Mouse (Mus musculus) CH12.LX (cell line): ENCODE measurements at regions not wholly inside any gene's neighbourhood (a gene's known extent, or its start where the extent isn't known, plus 50 kb on each side); places are given as distances from the start of the nearest gene placed in this dataset.

Experiments
- DNase-seq: peaks from one replicate; pipeline ENCODE4 v3.0.0-alpha.2; 2013; ENCODE audit errors: extremely low read depth
- H3K27ac ChIP-seq: 2 replicates; pipeline ENCODE4 v1.5.1; 2012; ENCODE audit warnings: low read depth, mild to moderate bottlenecking, control low read depth, moderate library complexity; ENCODE audit not compliant: insufficient read depth
- H3K27me3 ChIP-seq: replicated peaks from 2 replicates; pipeline ENCODE3; 2012; ENCODE audit warnings: inconsistent platforms
- H3K36me3 ChIP-seq, 2 experiments: replicated peaks in 1 of 2; 2 replicates each; pipeline versions ENCODE3 to v1.6.1; 2012; ENCODE audit warnings: inconsistent platforms in 1 of 2, low read length in 1 of 2, mild to moderate bottlenecking in 1 of 2, mixed read lengths in 1 of 2, moderate library complexity in 1 of 2; ENCODE audit not compliant: control insufficient read depth in 1 of 2, insufficient read depth in 1 of 2
- H3K4me1 ChIP-seq, 2 experiments: 2 replicates each; pipeline ENCODE4 v1.6.1; 2012; ENCODE audit warnings: inconsistent platforms in 1 of 2, moderate library complexity in 1 of 2; ENCODE audit not compliant: insufficient read depth in 2 of 2, control insufficient read depth in 1 of 2
- H3K4me2 ChIP-seq: 2 replicates; pipeline ENCODE4 v1.6.1; 2012; ENCODE audit warnings: low read depth, mild to moderate bottlenecking, control low read depth; ENCODE audit not compliant: poor library complexity, insufficient read depth, severe bottlenecking
- H3K4me3 ChIP-seq, 3 experiments: fragments of 150-350 bp in 1 of 3; sonication (generic) in 1 of 3; replicated peaks in 1 of 3; 2 replicates each; pipeline versions ENCODE3 to v1.5.1; 2011 to 2012; ENCODE audit warnings: low read depth in 2 of 3, low read length in 2 of 3, mild to moderate bottlenecking in 2 of 3, moderate library complexity in 2 of 3, control low read depth in 1 of 3, improper control_type of control experiment in 1 of 3, inconsistent platforms in 1 of 3, mixed read lengths in 1 of 3; ENCODE audit not compliant: poor library complexity in 1 of 3
- H3K79me2 ChIP-seq: replicated peaks from 2 replicates; pipeline ENCODE4 v1.6.1; 2012; ENCODE audit warnings: mild to moderate bottlenecking, moderate library complexity; ENCODE audit not compliant: control insufficient read depth, poor library complexity, insufficient read depth, severe bottlenecking; ENCODE audit errors: extremely low read depth
- H3K9ac ChIP-seq: 2 replicates; pipeline ENCODE4 v1.6.1; 2012; ENCODE audit warnings: low read depth, mild to moderate bottlenecking, control low read depth, moderate library complexity; ENCODE audit not compliant: insufficient read depth
- H3K9me3 ChIP-seq: replicated peaks from 2 replicates; pipeline ENCODE3; 2012; ENCODE audit warnings: low read length, inconsistent platforms, mixed read lengths
- BHLHE40 ChIP-seq: IDR thresholded peaks from 2 replicates; pipeline ENCODE4 v1.6.1; 2011; ENCODE audit warnings: mild to moderate bottlenecking, low read depth, low read length, improper control_type of control experiment
- CHD1 ChIP-seq: IDR thresholded peaks from 2 replicates; pipeline ENCODE4 v1.6.1; 2012; ENCODE audit warnings: low read depth, low read length, improper control_type of control experiment, inconsistent platforms
- CHD2 ChIP-seq: IDR thresholded peaks from 2 replicates; pipeline ENCODE4 v1.6.1; 2011; ENCODE audit warnings: low read length, improper control_type of control experiment
- CTCF ChIP-seq, 2 experiments: IDR thresholded peaks in 1 of 2; conservative IDR thresholded peaks in 1 of 2; 2 replicates each; pipeline ENCODE4 v1.5.1; 2011 to 2012; ENCODE audit warnings: low read depth in 2 of 2, low read length in 2 of 2, improper control_type of control experiment in 1 of 2, inconsistent platforms in 1 of 2, mild to moderate bottlenecking in 1 of 2, moderate library complexity in 1 of 2
- E2F4 ChIP-seq: IDR thresholded peaks from 2 replicates; pipeline ENCODE4 v1.6.1; 2011; ENCODE audit warnings: low read depth, low read length, improper control_type of control experiment; ENCODE audit not compliant: insufficient replicate concordance
- ELF1 ChIP-seq: IDR thresholded peaks from 2 replicates; pipeline ENCODE4 v1.6.1; 2014; ENCODE audit warnings: low read depth, mild to moderate bottlenecking, inconsistent platforms, low read length, improper control_type of control experiment
- EP300 ChIP-seq: IDR thresholded peaks from 2 replicates; pipeline ENCODE4 v1.6.1; 2011; ENCODE audit warnings: low read length, improper control_type of control experiment
- ETS1 ChIP-seq: conservative IDR thresholded peaks from 2 replicates; pipeline ENCODE4 v1.6.1; 2012; ENCODE audit warnings: low read depth, mild to moderate bottlenecking, inconsistent platforms, low read length, improper control_type of control experiment, moderate library complexity
- GABPA ChIP-seq: IDR thresholded peaks from 2 replicates; pipeline ENCODE4 v1.6.1; 2012; ENCODE audit warnings: low read depth, low read length, improper control_type of control experiment, inconsistent platforms; ENCODE audit not compliant: insufficient replicate concordance
- HCFC1 ChIP-seq: IDR thresholded peaks from 2 replicates; pipeline ENCODE4 v1.6.1; 2012; ENCODE audit warnings: low read depth, mild to moderate bottlenecking, inconsistent platforms, low read length, improper control_type of control experiment
- IRF4 ChIP-seq: IDR thresholded peaks from 2 replicates; pipeline ENCODE4 v1.6.1; 2014; ENCODE audit warnings: low read depth, mild to moderate bottlenecking, inconsistent platforms, low read length, improper control_type of control experiment
- JUN ChIP-seq: IDR thresholded peaks from 2 replicates; pipeline ENCODE4 v1.6.1; 2011; ENCODE audit warnings: low read depth, mild to moderate bottlenecking, low read length, improper control_type of control experiment, moderate library complexity; ENCODE audit not compliant: insufficient read depth
- MAFK ChIP-seq: IDR thresholded peaks from 2 replicates; pipeline ENCODE4 v1.6.1; 2011; ENCODE audit warnings: low read length, improper control_type of control experiment; ENCODE audit not compliant: insufficient replicate concordance
- MAX ChIP-seq: IDR thresholded peaks from 2 replicates; pipeline ENCODE4 v1.6.1; 2011; ENCODE audit warnings: low read length, improper control_type of control experiment
- MAZ ChIP-seq: IDR thresholded peaks from 2 replicates; pipeline ENCODE4 v1.6.1; 2012; ENCODE audit warnings: low read depth, mild to moderate bottlenecking, inconsistent platforms, low read length, improper control_type of control experiment, moderate library complexity
- MXI1 ChIP-seq: IDR thresholded peaks from 2 replicates; pipeline ENCODE4 v1.6.1; 2011; ENCODE audit warnings: mild to moderate bottlenecking, low read depth, low read length, improper control_type of control experiment
- NRF1 ChIP-seq: IDR thresholded peaks from 2 replicates; pipeline ENCODE4 v1.6.1; 2014; ENCODE audit warnings: low read depth, mild to moderate bottlenecking, inconsistent platforms, low read length, improper control_type of control experiment, moderate library complexity
- PAX5 ChIP-seq: IDR thresholded peaks from 2 replicates; pipeline ENCODE4 v1.6.1; 2012; ENCODE audit warnings: low read length, inconsistent platforms, mixed read lengths
- TBP ChIP-seq: conservative IDR thresholded peaks from 2 replicates; pipeline ENCODE4 v1.6.1; 2011; ENCODE audit warnings: low read depth, low read length, improper control_type of control experiment
- USF1 ChIP-seq: IDR thresholded peaks from 2 replicates; pipeline ENCODE4 v1.6.1; 2014; ENCODE audit warnings: low read depth, mild to moderate bottlenecking, inconsistent platforms, low read length, improper control_type of control experiment
- USF2 ChIP-seq: conservative IDR thresholded peaks from 2 replicates; pipeline ENCODE4 v1.6.1; 2011; ENCODE audit warnings: low read depth, low read length, improper control_type of control experiment
- ZC3H11A ChIP-seq: IDR thresholded peaks from 2 replicates; pipeline ENCODE4 v1.6.1; 2012; ENCODE audit warnings: low read depth, mild to moderate bottlenecking, inconsistent platforms, low read length, improper control_type of control experiment
- ZKSCAN1 ChIP-seq: IDR thresholded peaks from 2 replicates; pipeline ENCODE4 v1.6.1; 2012; ENCODE audit warnings: low read depth, inconsistent platforms, low read length, improper control_type of control experiment, borderline replicate concordance
- ZNF384 ChIP-seq: IDR thresholded peaks from 2 replicates; pipeline ENCODE4 v1.6.1; 2012; ENCODE audit warnings: low read depth, low read length, improper control_type of control experiment, inconsistent platforms
- dilution Hi-C: fragments of 300-500 bp; cut with MboI; formaldehyde crosslinking; loops from 2 replicates; pipeline ENCODE4 v1.14.3; 2020; ENCODE audit warnings: low sequenced_read_pairs; ENCODE audit not compliant: extremely low pct_unique_long_range_greater_than_20kb, extremely low pct_ligation_motif_present
- in situ Hi-C: fragments of 300-500 bp; cut with MboI; formaldehyde crosslinking; loops from 3 replicates; pipeline ENCODE4 v1.14.3; 2019; ENCODE audit warnings: low sequenced_read_pairs, low pct_ligation_motif_present, low pct_unique_long_range_greater_than_20kb, mixed read lengths

- Histone ChIP-seq H3K27ac (no peak overlapping the region), H3K4me1 (peaks cover 7 to 30% of the 10 kb centered on the region in 2 experiments; a peak in 3 of 4 replicates), H3K27me3 (no peaks in the 10 kb centered on the region), H3K4me3 (no peak overlapping the region), H3K9ac (no peak overlapping the region), H3K4me2 (no peak overlapping the region), H3K9me3 (no peaks in the 10 kb centered on the region), H3K79me2 (no peaks in the 10 kb centered on the region), H3K36me3 (no peaks in the 10 kb centered on the region)
- no peak for TF ChIP-seq PAX5
- TF ChIP-seq MXI1: no peak
- no peak for TF ChIP-seq GABPA
- no peak for TF ChIP-seq MAZ
- no peak for TF ChIP-seq E2F4
- TF ChIP-seq EP300: no peak
- no peak for TF ChIP-seq ZKSCAN1
- TF ChIP-seq ETS1: no peak
- no peak for TF ChIP-seq MAFK
- no peak for TF ChIP-seq USF1
- no peak for TF ChIP-seq HCFC1
- no peak for TF ChIP-seq IRF4
- no peak for TF ChIP-seq ELF1
- TF ChIP-seq NRF1: no peak
- TF ChIP-seq JUN: no peak
- no peak for TF ChIP-seq CHD1
- no peak for TF ChIP-seq MAX
- no peak for TF ChIP-seq USF2
- in situ Hi-C loops (no loop called here), dilution Hi-C loops (no loop called here)
- no peak for DNase-seq
Measured at GRCm38 (mm10) chr16:30791048-30791855, 191.7 kb downstream of the Fam43a start.

- DNase-seq: no peak
- in situ Hi-C loops (no loop called here), dilution Hi-C loops (no loop called here)
- Histone ChIP-seq H3K27me3 (no peaks in the 10 kb centered on the region), H3K4me2 (no peak overlapping the region), H3K36me3 (no peaks in the 10 kb centered on the region), H3K9ac (no peak overlapping the region), H3K27ac (no peak overlapping the region), H3K9me3 (no peaks in the 10 kb centered on the region), H3K79me2 (no peaks in the 10 kb centered on the region), H3K4me1 (peaks cover 2 to 22% of the 10 kb centered on the region in 2 experiments; a peak in 2 of 4 replicates), H3K4me3 (no peak overlapping the region)
- TF ChIP-seq CTCF (conservative IDR thresholded peaks at IDR 0.05 in 1 of 2, IDR thresholded peaks at IDR 0.05 in 1 of 2; ENCODE audit: low read depth in 2 of 2, low read length in 2 of 2): no peak
- TF ChIP-seq MXI1: no peak
- no peak for TF ChIP-seq IRF4
- TF ChIP-seq ETS1: no peak
- TF ChIP-seq MAZ: no peak
- no peak for TF ChIP-seq ZC3H11A
- TF ChIP-seq GABPA: no peak
- TF ChIP-seq CHD2: no peak
- TF ChIP-seq BHLHE40: no peak
- no peak for TF ChIP-seq ZNF384
- TF ChIP-seq TBP: no peak
Measured at GRCm38 (mm10) chr16:30792738-30793377, 193.3 kb downstream of the Fam43a start.
